Mouse (Mus musculus) MEL (cell line): ENCODE data around the gene Mid1.

Source experiments
- BHLHE40 ChIP-seq: IDR thresholded peaks from 2 replicates; pipeline ENCODE4 v1.6.1; 2012; ENCODE audit warnings: low read depth, mild to moderate bottlenecking, inconsistent platforms, low read length, improper control_type of control experiment, borderline replicate concordance
- CHD1 ChIP-seq: IDR thresholded peaks from 2 replicates; pipeline ENCODE4 v1.6.1; 2012; ENCODE audit warnings: low read depth, mild to moderate bottlenecking, inconsistent platforms, low read length, improper control_type of control experiment
- CTCF ChIP-seq, 3 experiments: IDR thresholded peaks in 2 of 3; conservative IDR thresholded peaks in 1 of 3; 2 replicates each; pipeline ENCODE4 v1.5.1; 2011 to 2012; ENCODE audit warnings: low read length in 3 of 3, low read depth in 2 of 3, mild to moderate bottlenecking in 2 of 3, improper control_type of control experiment in 1 of 3, inconsistent platforms in 1 of 3, mixed read lengths in 1 of 3, moderate library complexity in 1 of 3; ENCODE audit not compliant: control insufficient read depth in 1 of 3, insufficient read depth in 1 of 3, poor library complexity in 1 of 3, severe bottlenecking in 1 of 3
- EP300 ChIP-seq, 2 experiments: IDR thresholded peaks; 2 replicates each; pipeline ENCODE4 v1.6.1; 2011; ENCODE audit warnings: improper control_type of control experiment in 2 of 2, low read length in 2 of 2, low read depth in 1 of 2, mild to moderate bottlenecking in 1 of 2
- GABPA ChIP-seq: IDR thresholded peaks from 2 replicates; pipeline ENCODE4 v1.6.1; 2012; ENCODE audit warnings: low read depth, mild to moderate bottlenecking, inconsistent platforms, low read length, improper control_type of control experiment, moderate library complexity
- MAX ChIP-seq: IDR thresholded peaks from 2 replicates; pipeline ENCODE4 v1.6.1; 2011; ENCODE audit warnings: low read length, improper control_type of control experiment
- MYC ChIP-seq: IDR thresholded peaks from 2 replicates; pipeline ENCODE4 v1.6.1; 2011; ENCODE audit warnings: low read depth, mild to moderate bottlenecking, low read length, improper control_type of control experiment, moderate library complexity
- POLR2A ChIP-seq, 2 experiments: IDR thresholded peaks; 2 replicates each; pipeline ENCODE4 v1.6.1; 2011 to 2012; ENCODE audit warnings: low read length in 2 of 2, mild to moderate bottlenecking in 2 of 2, control low read depth in 1 of 2, improper control_type of control experiment in 1 of 2, low read depth in 1 of 2, moderate library complexity in 1 of 2; ENCODE audit not compliant: control insufficient read depth in 1 of 2, insufficient read depth in 1 of 2, poor library complexity in 1 of 2
- POLR2AphosphoS2 ChIP-seq: IDR thresholded peaks from 2 replicates; pipeline ENCODE4 v1.6.1; 2011; ENCODE audit warnings: low read length, improper control_type of control experiment
- TAL1 ChIP-seq: IDR thresholded peaks from 2 replicates; pipeline ENCODE4 v1.6.1; 2012; ENCODE audit warnings: mild to moderate bottlenecking, inconsistent platforms, low read length, moderate library complexity, mixed read lengths
- TCF12 ChIP-seq: IDR thresholded peaks from 2 replicates; pipeline ENCODE4 v1.6.1; 2014; ENCODE audit warnings: low read depth, mild to moderate bottlenecking, inconsistent platforms, low read length, improper control_type of control experiment, moderate library complexity
- USF1 ChIP-seq: IDR thresholded peaks from 2 replicates; pipeline ENCODE4 v1.6.1; 2014; ENCODE audit warnings: low read depth, mild to moderate bottlenecking, inconsistent platforms, low read length, improper control_type of control experiment, moderate library complexity
- ZNF384 ChIP-seq: IDR thresholded peaks from 2 replicates; pipeline ENCODE4 v1.6.1; 2012; ENCODE audit warnings: low read depth, mild to moderate bottlenecking, inconsistent platforms, low read length, improper control_type of control experiment

GRCm38 (mm10) chrX:169811318-169811717 lies 126.3 kb downstream of the Mid1 start:
- no peak for TF ChIP-seq CTCF (IDR thresholded peaks at IDR 0.05 in 2 of 3, conservative IDR thresholded peaks at IDR 0.05 in 1 of 3; ENCODE audit: control insufficient read depth in 1 of 3, insufficient read depth in 1 of 3, low read depth in 2 of 3, low read length in 3 of 3, poor library complexity in 1 of 3, severe bottlenecking in 1 of 3)
- no peak for TF ChIP-seq CHD1
- no peak for TF ChIP-seq POLR2A (IDR thresholded peaks at IDR 0.05; ENCODE audit: control insufficient read depth in 1 of 2, insufficient read depth in 1 of 2, low read depth in 1 of 2, low read length in 2 of 2, poor library complexity in 1 of 2)
- no peak for TF ChIP-seq EP300 (IDR thresholded peaks at IDR 0.05; ENCODE audit: low read depth in 1 of 2, low read length in 2 of 2)
- TF ChIP-seq POLR2AphosphoS2: no peak
- TF ChIP-seq ZNF384: no peak
- no peak for TF ChIP-seq MYC
- TF ChIP-seq GABPA: no peak
- no peak for TF ChIP-seq MAX
- TF ChIP-seq BHLHE40: no peak
- TF ChIP-seq USF1: no peak
- TF ChIP-seq TCF12: no peak
- TF ChIP-seq TAL1: no peak
